Mouse (Mus musculus) embryonic facial prominence, embryonic 11.5 days (tissue): ENCODE data around the gene Gfm2. TPM values are rescaled to one million over a fixed set of nuclear protein-coding genes. Genes with fewer than 3 reads are reported as not detected.

Experiments used
- ATAC-seq: fragments of 200-750 bp; cut with Nextera tagmentation; replicated peaks from 2 replicates; pipeline ENCODE4 v1.8.0; 2017; ENCODE audit warnings: low read depth; ENCODE audit not compliant: insufficient number of reproducible peaks, low FRiP score, low TSS enrichment
- DNase-seq: peaks from one replicate; pipeline ENCODE4 v3.0.0-alpha.2; 2015; ENCODE audit warnings: low spot score
- H3K27ac ChIP-seq: fragments of 300-500 bp; sonication (generic); replicated peaks from 2 replicates; pipeline ENCODE4 v1.5.1; 2014; ENCODE audit warnings: mild to moderate bottlenecking, low read depth, low read length, control low read depth
- H3K27me3 ChIP-seq: fragments of 300-500 bp; sonication (generic); 2 replicates; pipeline ENCODE4 v1.6.1; 2014; ENCODE audit warnings: mild to moderate bottlenecking, low read length, moderate library complexity, mixed read lengths; ENCODE audit not compliant: control insufficient read depth, insufficient read depth
- H3K36me3 ChIP-seq: fragments of 300-500 bp; sonication (generic); replicated peaks from 2 replicates; pipeline ENCODE4 v1.6.1; 2014; ENCODE audit warnings: low read depth, mild to moderate bottlenecking, low read length, moderate library complexity, mixed read lengths; ENCODE audit not compliant: control insufficient read depth, insufficient read depth
- H3K4me1 ChIP-seq: fragments of 300-500 bp; sonication (generic); 2 replicates; pipeline ENCODE4 v1.6.1; 2014; ENCODE audit warnings: low read length, mixed read lengths; ENCODE audit not compliant: control insufficient read depth, insufficient read depth
- H3K4me2 ChIP-seq: fragments of 300-500 bp; sonication (generic); 2 replicates; pipeline ENCODE4 v1.6.1; 2014; ENCODE audit warnings: low read depth, mild to moderate bottlenecking, control low read depth, low read length, moderate library complexity
- H3K4me3 ChIP-seq: fragments of 300-500 bp; sonication (generic); 2 replicates; pipeline ENCODE4 v1.5.1; 2014; ENCODE audit warnings: low read depth, low read length, control low read depth
- H3K9ac ChIP-seq: fragments of 300-500 bp; sonication (generic); replicated peaks from 2 replicates; pipeline ENCODE4 v1.6.1; 2014; ENCODE audit warnings: mild to moderate bottlenecking, control low read depth, low read length
- H3K9me3 ChIP-seq: fragments of 300-500 bp; sonication (generic); replicated peaks from 2 replicates; pipeline ENCODE4 v1.6.1; 2016; ENCODE audit warnings: mild to moderate bottlenecking, low read length, inconsistent platforms, mixed read lengths; ENCODE audit not compliant: control insufficient read depth
- WGBS: fragments of 180-500 bp; shearing (Covaris S2); extraction: QIAGEN DNeasy Blood & Tissue Kit; methylation state at CpG from one replicate; pipeline ENCODE4 v1.1.7; 2014; 5-methylcytosine and 5-hydroxymethylcytosine counted together
- polyA plus RNA-seq: library from polyadenylated mRNA; unstranded; fragments of >200 nt; fragmentation: Nextera tagmentation; extraction: Ambion mirVana; gene quantifications from 2 replicates; pipeline ENCODE4 v1.2.1, GENCODE M21; 2014

The Gfm2 gene
- polyA plus RNA-seq, 1 experiment from 2014 or later: 30.2 TPM

- H3K27me3 ChIP-seq: no peaks in the 10 kb centered on the region
- no peak overlapping the region for H3K27ac ChIP-seq
- DNase-seq (no peak), ATAC-seq (no peak)
- no peaks in the 10 kb centered on the region for H3K36me3 ChIP-seq
- WGBS: 83% methylated on average over 7 of the region's 7 CpGs
- H3K4me2 ChIP-seq: no peak overlapping the region
- no peaks in the 10 kb centered on the region for H3K9me3 ChIP-seq
- H3K4me3 ChIP-seq: no peak overlapping the region
- H3K9ac ChIP-seq: no peak overlapping the region
- H3K4me1 ChIP-seq: no peaks in the 10 kb centered on the region
These were observed 69.9 kb downstream of the Gfm2 start for GRCm38 (mm10) chr13:97207472-97208111.

GRCm38 (mm10) chr13:97208112-97208478, 70.4 kb downstream of the Gfm2 start:
- Histone ChIP-seq H3K9ac (no peak overlapping the region), H3K27ac (no peak overlapping the region), H3K4me1 (no peaks in the 10 kb centered on the region), H3K36me3 (no peaks in the 10 kb centered on the region), H3K9me3 (no peaks in the 10 kb centered on the region), H3K4me3 (no peak overlapping the region), H3K4me2 (no peak overlapping the region), H3K27me3 (no peaks in the 10 kb centered on the region)
- no peak for ATAC-seq
- WGBS: 53% methylated on average over 7 of the region's 7 CpGs
- no peak for DNase-seq

- H3K36me3 ChIP-seq: no peaks in the 10 kb centered on the region
- no peak overlapping the region for H3K9ac ChIP-seq
- DNase-seq: no peak
- H3K9me3 ChIP-seq: no peaks in the 10 kb centered on the region
- no peak overlapping the region for H3K4me3 ChIP-seq
- no peaks in the 10 kb centered on the region for H3K27me3 ChIP-seq
- H3K4me2 ChIP-seq: no peak overlapping the region
- no peaks in the 10 kb centered on the region for H3K4me1 ChIP-seq
- ATAC-seq: no peak
- WGBS: 80% methylated on average over 3 of the region's 3 CpGs
- no peak overlapping the region for H3K27ac ChIP-seq
These were observed 70.8 kb downstream of the Gfm2 start for GRCm38 (mm10) chr13:97208500-97209010.

GRCm38 (mm10) chr13:97214583-97215268, 77.0 kb downstream of the Gfm2 start:
- H3K9me3 ChIP-seq: no peaks in the 10 kb centered on the region
- H3K27ac ChIP-seq: no peak overlapping the region
- no peaks in the 10 kb centered on the region for H3K4me1 ChIP-seq

GRCm38 (mm10) chr13:97215563-97215962, 77.8 kb downstream of the Gfm2 start:
- Histone ChIP-seq H3K27me3 (no peaks in the 10 kb centered on the region), H3K4me2 (no peak overlapping the region), H3K27ac (no peak overlapping the region), H3K9me3 (no peaks in the 10 kb centered on the region), H3K4me3 (no peak overlapping the region), H3K36me3 (no peaks in the 10 kb centered on the region), H3K4me1 (no peaks in the 10 kb centered on the region), H3K9ac (no peak overlapping the region)
- ATAC-seq (peak; percentile 49), DNase-seq (peak; percentile 30)
- WGBS: 24% methylated on average over 4 of the region's 4 CpGs

More at GRCm38 (mm10) chr13:97214583-97215268, 77.0 kb downstream of the Gfm2 start:
- ATAC-seq (no peak), DNase-seq (no peak)
- 53% methylated on average over 3 of the region's 3 CpGs for WGBS
- no peak overlapping the region for H3K4me3 ChIP-seq
- no peak overlapping the region for H3K4me2 ChIP-seq
- no peaks in the 10 kb centered on the region for H3K27me3 ChIP-seq
- H3K36me3 ChIP-seq: no peaks in the 10 kb centered on the region
- H3K9ac ChIP-seq: no peak overlapping the region

GRCm38 (mm10) chr13:97216196-97216595, 78.5 kb downstream of the Gfm2 start:
- H3K4me2 ChIP-seq: no peak overlapping the region
- H3K36me3 ChIP-seq: no peaks in the 10 kb centered on the region
- H3K9ac ChIP-seq: no peak overlapping the region
- no peaks in the 10 kb centered on the region for H3K9me3 ChIP-seq
- no peak overlapping the region for H3K4me3 ChIP-seq
- no peaks in the 10 kb centered on the region; the same call in 1 of the 2 replicates for H3K27me3 ChIP-seq
- ATAC-seq (no peak), DNase-seq (no peak)
- WGBS: 72% methylated on average over 5 of the region's 5 CpGs
- no peaks in the 10 kb centered on the region for H3K4me1 ChIP-seq
- no peak overlapping the region for H3K27ac ChIP-seq

GRCm38 (mm10) chr13:97220022-97220421, 82.3 kb downstream of the Gfm2 start:
- Histone ChIP-seq H3K4me2 (no peak overlapping the region), H3K4me3 (no peak overlapping the region), H3K9ac (no peak overlapping the region), H3K4me1 (no peaks in the 10 kb centered on the region), H3K9me3 (no peaks in the 10 kb centered on the region), H3K27ac (no peak overlapping the region), H3K36me3 (no peaks in the 10 kb centered on the region), H3K27me3 (no peaks in the 10 kb centered on the region; the same call in 1 of the 2 replicates)
- ATAC-seq (no peak), DNase-seq (no peak)
- WGBS: 93% methylated on average over 3 of the region's 3 CpGs

GRCm38 (mm10) chr13:97223856-97224255, 86.1 kb downstream of the Gfm2 start:
- H3K4me1 ChIP-seq: no peaks in the 10 kb centered on the region
- H3K9ac ChIP-seq: no peak overlapping the region
- no peaks in the 10 kb centered on the region; the same call in 1 of the 2 replicates for H3K27me3 ChIP-seq
- no peak overlapping the region for H3K27ac ChIP-seq
- DNase-seq (no peak), ATAC-seq (no peak)
- no peaks in the 10 kb centered on the region for H3K36me3 ChIP-seq
- H3K4me2 ChIP-seq: no peak overlapping the region
- no peak overlapping the region for H3K4me3 ChIP-seq
- no peaks in the 10 kb centered on the region for H3K9me3 ChIP-seq
- 86% methylated on average over 8 of the region's 8 CpGs for WGBS
